Mouse (Mus musculus) heart, postnatal 0 days (tissue): Measurements from ENCODE around the gene Cyp21a1. TPM values are rescaled to one million over a fixed set of nuclear protein-coding genes. Genes with fewer than 3 reads are reported as not detected.
"Not testable (repeated sequence)": the region's sequence is repeated elsewhere in the genome, so short reads cannot be mapped to it uniquely, and the experiment has no call there.

Experiments
- ATAC-seq: fragments of 200-750 bp; cut with Nextera tagmentation; 2 replicates; pipeline ENCODE4 v1.8.0; 2017; ENCODE audit warnings: low read depth, moderate number of reproducible peaks, moderate library complexity; ENCODE audit not compliant: insufficient read depth
- DNase-seq: peaks from one replicate; pipeline ENCODE4 v3.0.0-alpha.2; 2016; ENCODE audit warnings: low spot score
- H3K27ac ChIP-seq: fragments of 300-500 bp; sonication (generic); 2 replicates; pipeline ENCODE4 v1.5.1; 2014; ENCODE audit warnings: low read depth, mild to moderate bottlenecking
- H3K27me3 ChIP-seq: fragments of 300-500 bp; sonication (generic); 2 replicates; pipeline ENCODE4 v1.6.1; 2014; ENCODE audit warnings: low read length, mixed read lengths; ENCODE audit not compliant: control insufficient read depth, insufficient read depth
- H3K36me3 ChIP-seq: fragments of 300-500 bp; sonication (generic); replicated peaks from 2 replicates; pipeline ENCODE4 v1.6.1; 2014; ENCODE audit warnings: low read length, mixed read lengths; ENCODE audit not compliant: control insufficient read depth, insufficient read depth
- H3K4me1 ChIP-seq: fragments of 300-500 bp; sonication (generic); 2 replicates; pipeline ENCODE4 v1.6.1; 2014; ENCODE audit warnings: antibody characterized with exemption; ENCODE audit not compliant: control insufficient read depth, insufficient read depth
- H3K4me2 ChIP-seq: fragments of 300-500 bp; sonication (generic); 2 replicates; pipeline ENCODE4 v1.6.1; 2014; ENCODE audit warnings: low read depth, mild to moderate bottlenecking, low read length, moderate library complexity
- H3K4me3 ChIP-seq: fragments of 300-500 bp; sonication (generic); 2 replicates; pipeline ENCODE4 v1.5.1; 2014; ENCODE audit warnings: low read depth, low read length
- H3K9ac ChIP-seq: fragments of 300-500 bp; sonication (generic); replicated peaks from 2 replicates; pipeline ENCODE4 v1.6.1; 2014; ENCODE audit warnings: low read depth, low read length, mixed read lengths
- H3K9me3 ChIP-seq: fragments of 300-500 bp; sonication (generic); replicated peaks from 2 replicates; pipeline ENCODE4 v1.6.1; 2016; ENCODE audit warnings: low read length; ENCODE audit not compliant: control insufficient read depth
- CTCF ChIP-seq: IDR thresholded peaks from 2 replicates; pipeline ENCODE4 v1.5.1; 2016; ENCODE audit warnings: antibody characterized with exemption, control low read depth, low read depth
- EP300 ChIP-seq: IDR thresholded peaks from 2 replicates; pipeline ENCODE4 v1.6.1; 2016; ENCODE audit warnings: antibody characterized with exemption, low read depth
- WGBS: fragments of 180-500 bp; shearing (Covaris S2); extraction: QIAGEN DNeasy Blood & Tissue Kit; methylation state at CpG from one replicate; pipeline ENCODE4 v1.1.7; 2014; 5-methylcytosine and 5-hydroxymethylcytosine counted together
- polyA plus RNA-seq: library from polyadenylated mRNA; unstranded; fragments of >200 nt; fragmentation: Nextera tagmentation; extraction: Ambion mirVana; gene quantifications from 2 replicates; pipeline ENCODE4 v1.2.1, GENCODE M21; 2015
- total RNA-seq: library from RNA; depleted of rRNA; stranded (reverse); fragments of >200 nt; gene quantifications from 2 replicates; pipeline ENCODE4 v1.2.3, GENCODE M21; 2014; ENCODE audit warnings: low replicate concordance

Gene Cyp21a1
- total and polyA plus RNA-seq, 2 experiments from 2014 or later: not detected

GRCm38 (mm10) chr17:34799531-34799925 lies 4.8 kb downstream of the Cyp21a1 start:
- ATAC-seq: no peak
- H3K9ac ChIP-seq: no peak overlapping the region
- no peak overlapping the region for H3K4me2 ChIP-seq
- no peaks in the 10 kb centered on the region for H3K4me1 ChIP-seq
- no peak for TF ChIP-seq EP300
- no peak for TF ChIP-seq CTCF
- H3K27me3 ChIP-seq: no peaks in the 10 kb centered on the region
- H3K9me3 ChIP-seq: no peaks in the 10 kb centered on the region
- no peaks in the 10 kb centered on the region for H3K36me3 ChIP-seq
- no peak overlapping the region for H3K4me3 ChIP-seq
- WGBS: 91% methylated on average over 4 of the region's 4 CpGs
- H3K27ac ChIP-seq: no peak overlapping the region
- DNase-seq: no peak

- TF ChIP-seq CTCF (no peak), EP300 (no peak)
- Histone ChIP-seq H3K4me3 (no peak overlapping the region), H3K27me3 (no peaks in the 10 kb centered on the region), H3K36me3 (no peaks in the 10 kb centered on the region), H3K27ac (no peak overlapping the region), H3K9me3 (no peaks in the 10 kb centered on the region), H3K4me1 (no peaks in the 10 kb centered on the region), H3K4me2 (no peak overlapping the region), H3K9ac (no peak overlapping the region)
- ATAC-seq: no peak
- no peak for DNase-seq
- WGBS: 81% methylated on average over 14 of the region's 17 CpGs
Measured at GRCm38 (mm10) chr17:34798866-34799530, 5.4 kb downstream of the Cyp21a1 start.

- not testable (repeated sequence) for H3K4me1 ChIP-seq, H3K9ac ChIP-seq, H3K27ac ChIP-seq, H3K36me3 ChIP-seq, H3K4me3 ChIP-seq, H3K4me2 ChIP-seq, ATAC-seq, H3K9me3 ChIP-seq, H3K27me3 ChIP-seq, DNase-seq
- 78% methylated on average over 6 of the region's 7 CpGs for WGBS
Measured at GRCm38 (mm10) chr17:34798071-34798470, 6.3 kb downstream of the Cyp21a1 start.

- H3K9me3 ChIP-seq, H3K27me3 ChIP-seq, H3K9ac ChIP-seq, ATAC-seq, H3K36me3 ChIP-seq, H3K4me3 ChIP-seq, H3K4me2 ChIP-seq, H3K27ac ChIP-seq, H3K4me1 ChIP-seq, DNase-seq: not testable (repeated sequence)
- WGBS: 75% methylated on average over 10 of the region's 10 CpGs
Measured at GRCm38 (mm10) chr17:34797211-34797995, 7.0 kb downstream of the Cyp21a1 start.

- H3K27me3 ChIP-seq: no peaks in the 10 kb centered on the region
- no peak overlapping the region for H3K4me3 ChIP-seq
- no peak overlapping the region for H3K27ac ChIP-seq
- 79% methylated on average over 8 of the region's 8 CpGs for WGBS
- H3K36me3 ChIP-seq: no peaks in the 10 kb centered on the region
- ATAC-seq (no peak), DNase-seq (no peak)
- TF ChIP-seq EP300 (no peak), CTCF (no peak)
- 0 out of 2 replicates have a peak, but pooled peaks cover 4% of the 10 kb centered on the region for H3K9me3 ChIP-seq
- no peak overlapping the region for H3K9ac ChIP-seq
- no peaks in the 10 kb centered on the region for H3K4me1 ChIP-seq
- no peak overlapping the region for H3K4me2 ChIP-seq
Measured at GRCm38 (mm10) chr17:34796311-34797140, 7.8 kb downstream of the Cyp21a1 start.
